Mouse (Mus musculus): ENCODE data around the gene Gabrb1. TPM values are rescaled to one million over a fixed set of nuclear protein-coding genes. Genes with fewer than 3 reads are reported as not detected.
A peak's percentile ranks its signal among the peaks of the same experiment; 100 is the strongest.

Gabrb1 gene
- total RNA-seq (2021): under 1 TPM in 1 of 2 experiments, not detected in 1; 0.03 TPM
- long read RNA-seq, experiment 1: 0 reads
- long read RNA-seq, experiment 2: 0 reads

DNA sequence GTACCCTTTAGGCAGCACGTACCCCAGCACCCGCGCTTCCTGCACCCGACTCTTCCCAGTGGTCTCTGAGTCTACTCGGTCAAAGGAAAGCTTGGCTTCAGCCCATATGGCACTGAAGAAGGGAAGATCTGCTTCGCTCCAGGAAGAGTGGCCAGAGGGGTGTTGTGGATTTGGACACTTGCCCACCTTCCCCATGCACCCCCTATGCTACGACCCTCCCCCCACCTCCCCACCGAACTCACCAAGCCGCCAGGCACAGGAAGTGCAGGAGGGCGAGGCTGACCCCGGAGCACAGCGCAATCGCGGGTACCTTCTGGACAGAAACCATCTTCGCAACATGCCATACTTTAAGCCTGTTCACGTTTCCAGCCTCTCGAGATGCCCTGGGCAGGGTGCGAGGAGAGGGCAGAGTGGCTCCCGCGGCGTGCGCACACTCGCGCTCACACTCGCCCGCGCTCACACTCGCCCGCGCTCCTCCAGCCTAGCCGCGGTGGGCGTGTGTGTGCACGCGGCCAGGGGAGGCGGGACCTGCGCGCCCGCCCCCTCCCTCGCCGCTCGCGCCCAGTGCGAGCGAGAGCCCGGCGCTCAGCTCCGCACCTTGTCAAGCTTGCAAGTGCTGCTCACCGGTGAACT is at the start of gene Gabrb1:
Gene Gabrb1 (plus strand): TSS at position 632 of the 633 bp plus-strand sequence.
- H3K4me3 ChIP-seq: peak within 1 kb of the TSS; percentile 71
- no peak for TF ChIP-seq CTCF (IDR thresholded peaks at IDR 0.05)
- DNase-seq: peak; percentile 25
- intact Hi-C loops (cut with DNase I): no loop called here
- no peak within 1 kb of the TSS for H3K27ac ChIP-seq

DNA sequence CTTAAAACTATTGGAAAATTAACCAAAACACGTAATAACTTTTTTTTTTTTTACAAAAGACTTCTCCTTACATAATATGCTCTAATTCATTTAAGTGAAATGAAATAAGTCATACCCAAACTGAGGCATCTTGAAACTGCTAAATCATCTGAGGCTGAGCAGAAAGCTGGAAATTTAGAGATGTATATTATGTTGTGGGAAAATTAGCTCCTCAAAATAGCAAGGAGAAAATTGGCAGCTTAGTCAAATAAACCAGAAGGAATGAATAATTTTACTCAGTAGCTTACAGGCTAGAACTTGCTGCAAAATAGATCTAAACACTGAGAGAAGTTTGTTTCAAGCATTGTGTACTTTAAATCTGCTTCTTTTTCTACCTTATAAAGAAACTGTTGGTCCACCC is 49.2 kb upstream of the Gabrb1 start:
- no peak for TF ChIP-seq CTCF (IDR thresholded peaks at IDR 0.05)
- H3K27ac ChIP-seq: no peak overlapping the region
- intact Hi-C loops (cut with DNase I): no loop called here
- no peak overlapping the region for H3K4me3 ChIP-seq
- no peak for DNase-seq

DNA sequence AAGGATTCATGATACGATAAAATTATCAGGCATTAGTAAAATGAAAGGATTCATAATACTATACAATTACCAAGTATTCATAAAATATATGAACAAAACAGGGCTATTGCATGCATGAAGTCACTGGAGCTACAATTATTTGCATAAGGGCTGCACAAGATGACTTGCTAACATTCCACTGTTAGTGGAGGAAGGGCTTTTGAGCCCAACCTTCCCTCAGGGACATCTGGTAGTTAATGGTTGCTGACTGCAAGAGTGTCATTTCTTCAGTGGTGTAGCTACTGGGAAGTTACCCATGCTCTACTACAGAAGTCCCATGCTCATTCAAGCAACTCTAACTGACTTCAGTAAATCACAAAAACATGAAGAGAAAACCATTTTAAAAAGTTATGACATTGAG is 43.6 kb upstream of the Gabrb1 start:
- Histone ChIP-seq H3K4me3 (no peak overlapping the region), H3K27ac (no peak overlapping the region)
- DNase-seq: no peak
- no peak for TF ChIP-seq CTCF (IDR thresholded peaks at IDR 0.05)
- intact Hi-C loops (cut with DNase I): no loop called here

DNA sequence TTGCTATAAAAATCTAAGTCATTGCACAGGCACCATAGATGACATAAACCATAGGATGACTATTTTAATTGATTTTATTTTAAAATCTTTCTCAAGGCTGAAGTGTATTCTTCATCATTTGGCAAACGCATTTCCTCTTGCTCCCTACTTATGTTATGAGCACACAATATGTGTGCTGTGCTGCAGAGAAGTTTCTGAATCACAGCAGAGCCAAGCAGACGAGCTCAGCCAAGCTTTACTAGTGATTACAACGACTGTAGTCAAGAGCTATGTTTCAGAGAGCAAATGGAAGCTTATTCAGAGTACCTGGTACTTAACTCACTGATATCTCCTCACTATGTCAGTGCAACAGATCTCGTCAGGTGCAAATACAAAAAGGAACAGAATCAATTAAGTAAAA is 41.2 kb upstream of the Gabrb1 start:
- intact Hi-C loops (cut with DNase I): no loop called here
- TF ChIP-seq CTCF (IDR thresholded peaks at IDR 0.05): no peak
- no peak overlapping the region for H3K27ac ChIP-seq
- DNase-seq: no peak
- no peak overlapping the region for H3K4me3 ChIP-seq

DNA sequence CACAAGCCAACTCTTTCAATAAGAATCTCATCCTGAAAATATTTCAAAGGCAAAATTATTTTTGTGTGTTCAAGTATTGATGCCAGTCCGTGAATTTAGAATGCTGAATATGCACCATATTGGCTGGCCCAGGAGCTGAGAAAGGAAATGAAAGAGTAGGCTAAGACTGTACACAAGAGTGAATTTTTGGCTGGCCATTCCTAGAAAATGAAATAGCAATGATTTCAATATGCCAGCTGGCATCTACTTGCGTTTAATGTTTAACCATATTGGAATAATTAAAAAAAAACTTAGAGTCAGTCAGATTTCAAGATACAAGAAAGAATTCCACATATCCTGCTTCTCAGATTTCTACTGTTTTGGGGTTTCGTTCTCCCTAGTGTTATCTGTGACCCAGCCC is 30.1 kb upstream of the Gabrb1 start:
- TF ChIP-seq CTCF (IDR thresholded peaks at IDR 0.05): no peak
- Histone ChIP-seq H3K4me3 (no peak overlapping the region), H3K27ac (no peak overlapping the region)
- no peak for DNase-seq
- intact Hi-C loops (cut with DNase I): no loop called here

DNA sequence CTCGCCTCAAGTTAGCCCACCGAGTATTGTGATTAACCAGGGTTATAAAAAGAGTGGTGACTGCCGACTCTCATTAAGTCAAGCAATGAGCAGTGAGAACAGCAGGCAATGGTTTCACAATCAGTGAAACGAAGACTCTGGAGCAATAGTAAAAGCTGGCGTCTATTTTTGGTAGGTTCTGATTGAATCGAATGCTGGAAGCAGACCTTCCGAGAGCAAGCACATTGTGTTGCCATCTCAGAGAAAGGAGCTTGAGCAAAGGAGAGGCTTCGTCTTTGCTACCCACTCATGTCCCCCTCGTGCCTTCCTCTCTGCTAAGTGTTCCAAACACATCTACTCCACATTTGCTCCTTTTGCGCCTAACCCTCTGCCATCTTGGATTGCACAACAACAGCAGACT is 18.1 kb upstream of the Gabrb1 start:
- no peak overlapping the region for H3K27ac ChIP-seq
- no peak overlapping the region for H3K4me3 ChIP-seq
- intact Hi-C loops (cut with DNase I): no loop called here
- TF ChIP-seq CTCF (IDR thresholded peaks at IDR 0.05): no peak
- DNase-seq: no peak

DNA sequence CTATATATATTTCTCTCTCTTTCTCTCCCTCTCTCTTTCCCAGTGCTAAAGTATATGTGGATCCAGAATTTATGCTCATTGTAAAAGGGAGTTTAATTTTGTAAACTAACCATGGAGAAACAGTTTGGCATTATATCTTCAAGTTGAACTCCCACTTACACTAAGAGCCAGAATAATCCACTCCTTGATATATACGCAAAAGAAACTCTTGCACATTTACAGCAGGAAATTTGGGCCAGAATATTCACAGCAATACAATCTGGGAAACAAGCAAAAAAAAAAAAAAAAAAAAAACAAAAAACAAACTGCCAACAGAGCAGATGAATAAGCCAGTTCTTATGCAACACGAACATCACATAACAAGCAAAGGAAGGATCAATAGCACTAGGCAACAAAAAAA is 9.8 kb upstream of the Gabrb1 start:
- intact Hi-C loops (cut with DNase I): no loop called here
- no peak overlapping the region for H3K27ac ChIP-seq
- TF ChIP-seq CTCF (IDR thresholded peaks at IDR 0.05): no peak
- H3K4me3 ChIP-seq: no peak overlapping the region
- no peak for DNase-seq

DNA sequence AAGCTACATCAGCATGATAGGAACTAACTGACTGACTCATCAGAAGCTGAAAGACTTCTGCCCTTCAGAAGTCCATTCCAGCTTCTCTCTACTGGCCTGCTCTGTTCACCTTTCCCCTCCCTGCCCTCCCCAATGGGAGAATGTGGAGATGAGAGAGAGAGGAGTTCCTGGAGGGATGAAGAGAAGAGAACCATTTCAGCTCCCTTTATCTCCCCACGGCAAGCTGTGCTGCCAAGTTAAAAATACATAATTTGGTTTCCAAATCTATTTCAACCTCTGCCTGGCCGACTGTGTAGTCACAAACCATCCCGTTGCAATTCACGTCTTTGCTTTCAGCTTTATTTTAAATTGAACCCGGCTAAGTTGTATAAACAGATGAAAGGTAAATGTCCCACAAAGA is 3.9 kb upstream of the Gabrb1 start:
- no peak for DNase-seq
- no peak overlapping the region for H3K27ac ChIP-seq
- no peak for TF ChIP-seq CTCF (IDR thresholded peaks at IDR 0.05)
- H3K4me3 ChIP-seq: no peak overlapping the region
- intact Hi-C loops (cut with DNase I): no loop called here

DNA sequence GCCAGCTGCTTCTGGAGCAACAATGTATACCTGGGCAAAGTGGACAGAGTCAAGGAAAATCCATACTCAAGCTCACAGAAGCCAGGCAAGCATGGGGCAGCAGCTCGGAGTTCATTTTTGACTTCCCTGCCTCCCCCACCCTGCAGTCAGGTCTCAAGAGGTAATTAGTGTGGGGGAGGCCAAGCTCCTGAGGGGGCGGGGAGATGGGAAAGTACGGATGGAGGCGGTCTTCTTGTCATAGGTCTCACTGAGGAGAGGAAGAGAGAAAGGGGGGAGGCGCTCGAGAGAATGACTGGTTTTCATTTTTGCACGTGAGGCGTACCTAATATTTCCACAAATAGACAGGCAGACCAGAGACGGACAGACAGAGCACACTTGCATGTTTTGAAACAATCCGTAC is 1.1 kb upstream of the Gabrb1 start:
- intact Hi-C loops (cut with DNase I): no loop called here
- Histone ChIP-seq H3K4me3 (peak overlapping the region; percentile 71), H3K27ac (no peak overlapping the region)
- no peak for DNase-seq
- TF ChIP-seq CTCF (IDR thresholded peaks at IDR 0.05): no peak

DNA sequence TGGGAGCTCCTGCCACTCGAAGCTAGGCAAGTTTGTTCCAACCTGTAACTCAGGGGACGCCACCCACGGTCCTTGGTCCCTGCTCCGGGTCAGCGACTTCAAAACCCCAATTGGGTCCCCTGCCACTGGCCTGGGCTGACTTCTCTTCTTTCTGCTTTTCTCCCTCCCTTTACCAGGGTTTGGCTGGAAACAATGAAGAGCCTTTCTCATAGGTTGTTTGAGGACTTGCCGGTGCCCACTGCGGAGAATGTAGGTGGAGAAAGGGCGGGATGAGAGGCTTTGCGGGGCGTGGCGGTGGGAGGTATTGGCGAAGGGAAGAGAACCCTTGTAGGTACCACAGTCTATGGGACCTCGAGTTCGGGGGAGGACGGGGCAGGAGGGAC is 193 bp downstream of the Gabrb1 start, which contains the start of gene Gabra4:
Gene Gabra4 (minus strand): TSS at position 194 of the 383 bp plus-strand sequence.
- Histone ChIP-seq H3K4me3 (peak within 1 kb of the TSS; percentile 71), H3K27ac (no peak within 1 kb of the TSS)
- no peak for DNase-seq
- intact Hi-C loops (cut with DNase I): no loop called here
- TF ChIP-seq CTCF (IDR thresholded peaks at IDR 0.05): no peak

DNA sequence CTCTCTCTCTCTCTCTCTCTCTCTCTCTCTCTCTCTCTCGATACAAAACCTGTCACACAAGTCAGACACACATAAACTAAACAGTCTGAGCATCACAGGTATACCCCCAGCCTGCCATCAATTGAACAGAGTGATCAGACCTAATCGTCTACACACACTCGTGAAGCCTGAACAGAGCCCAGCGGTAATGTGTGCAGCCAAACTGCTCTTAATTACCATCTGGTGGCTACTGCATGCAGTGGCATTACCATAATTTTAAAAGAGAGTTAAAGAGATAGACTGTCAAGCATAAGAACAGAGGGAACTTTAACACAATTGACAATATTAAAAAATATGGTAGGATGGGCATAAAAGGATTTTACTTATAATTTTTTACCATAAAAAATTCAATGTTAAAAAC is 7.7 kb downstream of the Gabrb1 start:
- Histone ChIP-seq H3K27ac (no peak overlapping the region), H3K4me3 (no peak overlapping the region)
- TF ChIP-seq CTCF (IDR thresholded peaks at IDR 0.05): no peak
- intact Hi-C loops (cut with DNase I): no loop called here
- no peak for DNase-seq

DNA sequence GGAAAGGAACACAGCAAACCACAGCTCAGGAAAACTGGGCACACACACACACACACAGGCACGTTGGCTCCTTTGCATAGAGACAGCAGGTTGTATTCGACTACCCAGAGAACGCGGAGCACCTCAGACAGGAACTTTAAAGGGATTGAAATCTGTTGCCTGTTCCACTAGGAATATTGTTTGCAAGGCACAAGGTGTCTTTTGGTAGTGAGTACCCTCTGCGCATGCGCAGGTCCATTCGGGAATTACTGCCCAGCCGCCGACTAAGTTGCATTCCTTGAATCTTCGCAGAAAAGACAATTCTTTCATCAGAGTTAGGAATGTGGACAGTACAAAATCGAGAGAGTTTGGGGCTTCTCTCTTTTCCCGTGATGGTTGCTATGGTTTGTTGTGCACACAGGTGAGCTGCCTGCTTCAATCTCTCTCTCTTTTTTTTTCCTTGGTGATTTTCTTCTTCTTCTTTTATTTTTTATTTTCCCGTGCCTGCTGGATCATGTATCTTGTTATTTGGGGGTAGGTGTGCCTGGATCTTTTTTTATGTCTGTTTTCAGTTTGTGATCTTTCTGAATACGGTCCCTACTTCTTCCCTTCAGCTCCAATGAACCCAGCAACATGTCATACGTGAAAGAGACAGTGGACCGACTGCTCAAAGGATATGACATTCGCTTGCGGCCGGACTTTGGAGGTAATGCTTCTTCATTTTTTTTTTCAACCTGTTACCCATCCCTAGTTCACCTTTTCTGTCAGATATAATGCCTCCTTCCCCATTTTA is 42.0 kb downstream of the Gabrb1 start:
- DNase-seq: peak; percentile 18
- intact Hi-C loops (cut with DNase I): no loop called here
- TF ChIP-seq CTCF (IDR thresholded peaks at IDR 0.05): no peak
- Histone ChIP-seq H3K27ac (no peak overlapping the region), H3K4me3 (peak overlapping the region; percentile 49)

DNA sequence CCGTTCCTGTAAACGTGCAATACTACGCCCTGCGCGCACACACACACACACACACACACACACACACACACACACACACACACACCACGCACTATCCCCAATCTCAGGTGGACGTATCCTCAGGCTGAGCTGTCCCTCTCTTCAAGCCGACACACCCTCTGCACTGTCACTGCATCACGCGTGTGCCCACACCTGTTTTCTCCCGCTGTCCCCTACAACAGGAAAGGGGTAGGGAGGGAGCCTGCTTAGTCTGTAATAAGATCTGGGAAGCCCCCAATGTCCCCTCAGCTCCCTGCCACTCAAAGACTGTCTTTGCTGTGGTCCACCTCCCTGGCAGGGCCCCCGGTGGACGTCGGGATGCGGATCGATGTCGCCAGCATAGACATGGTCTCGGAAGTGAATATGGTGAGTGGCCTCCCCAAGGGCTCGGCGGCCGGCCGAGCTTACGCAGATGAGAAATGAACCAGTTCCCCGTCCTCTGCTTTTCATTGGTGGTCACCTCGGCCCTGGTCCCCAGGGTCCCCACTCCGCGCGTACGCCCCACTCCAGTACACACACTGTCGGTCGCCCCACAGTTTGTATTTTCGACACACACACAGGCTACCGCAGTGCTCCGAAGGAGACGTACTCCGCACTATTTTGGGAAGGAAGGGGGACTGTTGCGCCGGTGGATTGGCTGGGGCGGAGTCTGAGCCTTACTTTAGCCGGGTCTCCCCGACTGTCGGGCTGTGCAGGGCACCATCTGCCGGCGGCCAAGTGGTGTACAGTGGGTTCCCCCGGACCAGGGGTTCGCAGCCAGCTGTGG is 42.8 kb downstream of the Gabrb1 start:
- Histone ChIP-seq H3K27ac (no peak overlapping the region), H3K4me3 (peak overlapping the region; percentile 69)
- peak; percentile 26 for DNase-seq
- peak; percentile 22; the same call in 1 of the 2 replicates for TF ChIP-seq CTCF (IDR thresholded peaks at IDR 0.05)
- intact Hi-C loops (cut with DNase I): no loop called here
